Mouse (Mus musculus) spleen, adult 18-20 months (tissue): ENCODE data around the gene Tspan2.

Source experiments
- DNase-seq, 2 experiments: peaks; one replicate each; pipeline ENCODE4 v3.0.0; 2022; ENCODE audit warnings: mixed read lengths in 2 of 2

The Tspan2 gene

DNA sequence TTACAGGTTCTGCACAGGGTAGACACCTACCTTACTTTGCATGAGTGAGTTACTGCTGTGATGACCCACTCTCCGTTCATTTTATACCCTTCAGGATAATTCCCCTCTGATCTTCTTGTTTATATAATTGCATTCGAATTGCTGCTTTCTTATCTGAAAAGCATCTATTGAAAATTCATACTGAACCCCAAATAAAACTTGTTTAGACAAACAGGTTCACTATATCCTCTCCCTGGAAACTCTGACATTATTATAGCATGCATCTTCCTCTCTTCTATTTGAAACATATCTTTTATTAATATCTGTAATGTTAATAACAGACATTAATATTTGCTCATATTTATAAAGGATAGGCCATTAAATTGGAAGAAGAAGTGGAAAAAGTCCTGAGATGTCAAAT, 48.3 kb downstream of the Tspan2 start, which contains the start of gene Tshb:
TSS of gene Tshb (minus strand) at position 101 of the 400 bp plus-strand sequence.
- no peak for DNase-seq

DNA sequence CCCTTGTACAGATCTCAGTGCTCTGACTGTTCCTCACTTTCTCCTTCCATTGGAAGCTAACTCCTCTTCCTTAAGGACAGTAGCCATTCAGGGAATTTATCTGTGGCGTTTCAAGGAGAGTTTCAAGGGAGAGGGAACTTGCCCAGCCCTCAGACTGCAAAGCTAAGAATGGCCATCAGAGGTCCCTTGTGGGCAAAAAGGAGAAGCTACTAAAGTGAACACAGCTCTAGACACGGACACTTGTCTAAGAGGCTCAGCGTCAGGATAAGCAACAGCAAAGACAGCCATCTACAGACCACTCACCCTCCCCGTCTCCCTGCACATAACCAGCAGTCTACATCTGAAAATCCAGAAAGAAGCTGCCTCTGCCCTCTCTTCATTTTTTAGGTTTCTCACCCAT, 53.0 kb downstream of the Tspan2 start:
- DNase-seq, result no peak

GRCm38 (mm10) chr3:102803937-102804336, 69.6 kb downstream of the Tspan2 start:
- DNase-seq, result peak; percentile 51 to 81

GRCm38 (mm10) chr3:102842386-102842785, 108.1 kb downstream of the Tspan2 start:
- no peak for DNase-seq

GRCm38 (mm10) chr3:102848661-102849060, 114.3 kb downstream of the Tspan2 start:
- DNase-seq, result no peak
